Mouse (Mus musculus) naive thymus-derived CD4-positive, alpha-beta T cell, adult 2 months (primary cell): ENCODE data around the gene Ppfia4.

Experiments used
- DNase-seq: peaks from one replicate; pipeline ENCODE4 v3.0.0-alpha.2; 2011; ENCODE audit warnings: low read depth

Gene Ppfia4

DNA sequence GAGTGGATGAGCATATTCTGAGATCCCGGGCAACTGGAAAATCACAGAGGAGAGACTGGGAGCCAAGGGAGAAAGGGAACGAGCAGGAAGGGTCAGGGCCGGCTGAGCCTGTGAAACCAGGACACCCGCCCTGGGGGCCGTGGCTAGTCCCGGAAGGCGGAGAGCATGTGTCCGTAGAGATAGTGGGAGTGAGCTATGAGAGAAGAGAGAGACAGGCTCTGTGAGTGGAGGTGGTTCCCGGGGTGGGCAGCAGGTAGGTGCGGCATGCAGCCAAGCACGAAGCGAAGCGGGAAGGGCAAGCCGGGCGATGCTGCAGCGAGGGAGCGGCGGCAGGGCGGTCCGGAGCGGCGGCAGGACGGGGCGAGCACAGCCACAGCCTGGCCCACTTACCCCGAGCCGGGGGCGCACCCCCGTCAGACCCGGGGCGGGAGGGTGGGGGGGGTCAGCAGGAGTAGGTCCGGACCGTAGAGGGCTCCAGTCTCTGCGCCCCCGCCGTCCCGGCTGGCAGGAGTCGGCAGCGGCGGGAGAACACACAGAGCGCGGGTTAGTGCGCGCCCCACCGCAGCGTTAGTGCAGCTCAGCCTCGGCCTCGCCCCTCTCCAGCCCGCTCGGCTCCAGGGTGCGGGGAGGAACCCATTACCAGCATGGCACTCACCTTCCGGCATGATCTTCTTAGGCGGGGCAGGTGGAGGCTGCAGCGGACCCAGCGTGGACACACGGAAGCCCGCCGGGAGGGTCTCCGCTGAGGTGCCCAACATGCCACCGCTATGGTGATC is 33.9 kb downstream of the Ppfia4 start:
- no peak for DNase-seq

DNA sequence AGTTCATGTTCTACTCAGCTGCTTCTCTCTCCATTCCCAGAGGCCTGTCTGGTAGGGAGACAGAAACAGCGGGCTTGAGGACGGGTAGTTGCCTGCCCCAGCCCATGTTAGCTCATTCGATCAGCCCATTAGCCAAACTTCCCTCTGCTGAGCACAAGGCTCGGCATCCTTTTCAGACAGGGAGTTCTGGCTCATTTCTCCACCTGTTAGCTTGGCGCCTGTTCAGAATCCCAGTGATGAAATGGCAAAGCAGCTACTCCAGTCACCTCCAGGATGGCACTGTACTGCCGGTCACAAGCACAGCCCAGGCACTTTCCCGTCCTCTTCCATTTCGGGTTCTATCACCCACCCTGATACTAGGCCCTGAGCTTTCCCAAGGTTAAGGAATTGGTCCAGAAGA is 35.5 kb downstream of the Ppfia4 start:
- DNase-seq, result no peak

DNA sequence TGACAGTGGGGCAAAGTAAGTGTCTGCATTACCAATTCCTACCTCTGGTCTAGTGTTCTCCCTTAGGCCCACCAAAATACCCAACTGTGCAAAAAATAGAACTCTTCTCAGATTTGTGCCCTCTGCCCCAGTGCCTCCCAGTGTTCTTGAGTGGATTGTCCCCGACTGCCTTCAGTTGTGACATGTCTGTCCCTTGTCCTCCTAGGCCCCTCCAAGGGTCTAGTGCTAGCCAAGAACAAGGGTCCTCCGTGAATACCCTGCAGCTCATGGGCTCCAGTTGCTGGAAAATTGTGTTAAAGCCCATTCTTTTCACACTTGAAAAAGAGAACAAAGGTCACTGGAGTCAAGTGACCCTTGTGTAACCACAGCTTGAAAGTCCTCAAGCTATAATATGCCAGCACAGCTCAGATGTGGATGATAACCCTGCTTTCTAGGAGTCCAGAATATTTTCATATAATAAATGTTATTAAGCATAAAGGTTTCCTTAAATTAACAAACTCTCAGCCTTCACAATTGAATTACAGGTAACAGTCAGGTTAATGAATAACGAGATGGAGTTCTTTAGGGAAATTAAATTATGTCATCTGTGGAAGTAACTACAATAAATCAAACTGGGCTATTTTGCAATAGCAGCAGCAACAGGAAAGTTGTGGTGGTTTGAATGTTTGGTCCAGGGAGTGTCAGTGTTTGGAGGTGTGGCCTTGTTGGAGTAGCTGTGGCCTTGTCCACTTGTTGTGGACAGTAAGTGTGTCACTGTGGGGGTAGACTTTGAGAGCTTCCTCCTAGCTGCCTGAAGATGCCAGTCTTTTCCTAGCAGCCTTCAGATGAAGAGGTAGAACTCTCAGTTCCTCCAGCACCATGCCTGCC is 38.8 kb downstream of the Ppfia4 start:
- no peak for DNase-seq

DNA sequence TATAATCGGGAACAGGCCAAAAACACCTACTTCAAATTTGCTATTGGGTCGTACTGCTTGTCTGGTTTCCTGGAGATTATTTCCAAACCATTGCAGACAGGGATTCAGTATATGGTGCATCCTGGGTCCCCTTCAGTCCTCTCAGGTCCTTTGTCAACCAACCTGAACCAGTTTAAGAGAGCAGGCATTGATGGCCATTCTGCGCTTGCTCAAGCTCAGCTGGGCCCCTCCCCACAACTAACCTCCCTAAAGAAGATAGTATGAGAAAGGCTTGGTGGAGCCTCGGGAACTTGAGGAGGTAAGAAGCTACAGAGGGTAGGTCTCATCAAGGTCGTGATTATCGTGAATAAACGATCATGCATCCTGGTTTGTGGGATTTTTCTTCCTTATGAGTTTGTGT is 39.5 kb downstream of the Ppfia4 start:
- no peak for DNase-seq

DNA sequence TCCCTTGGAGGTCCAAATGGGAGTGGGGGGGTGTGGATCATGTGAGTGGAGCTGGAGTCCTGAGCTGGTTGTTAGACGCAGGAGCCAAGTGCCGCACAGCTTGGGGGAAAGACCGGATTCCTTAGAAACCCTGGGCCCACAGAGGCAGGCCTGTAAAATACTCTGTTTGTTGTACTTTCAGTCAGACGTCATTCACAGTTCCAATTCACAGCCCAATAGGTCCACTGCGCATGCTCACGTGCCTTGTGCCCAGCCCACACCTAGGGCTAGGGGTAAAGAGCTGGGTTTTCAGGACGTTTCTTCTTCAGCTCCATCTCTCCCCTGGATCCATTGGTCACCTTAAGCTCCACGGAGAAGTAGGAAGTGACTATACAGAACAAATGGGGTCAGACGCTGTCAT is 40.1 kb downstream of the Ppfia4 start:
- DNase-seq, result no peak

DNA sequence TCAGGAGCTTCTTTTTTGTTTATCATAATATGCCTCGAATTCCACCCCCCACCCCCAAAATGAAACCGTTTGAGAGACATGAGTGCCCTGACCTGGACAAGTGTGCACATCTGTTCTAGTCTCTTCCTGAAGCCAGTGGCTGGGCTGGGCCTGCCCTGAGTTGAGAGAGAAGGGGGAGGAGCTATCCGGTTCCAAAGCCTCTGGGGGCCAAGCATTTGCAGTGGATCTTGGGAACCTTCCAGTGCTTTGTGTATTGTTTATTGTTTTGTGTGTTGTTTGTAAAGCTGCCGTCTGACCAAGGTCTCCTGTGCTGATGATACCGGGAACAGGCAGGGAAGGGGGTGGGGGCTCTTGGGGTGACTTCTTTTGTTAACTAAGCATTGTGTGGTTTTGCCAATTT is 40.7 kb downstream of the Ppfia4 start:
- DNase-seq, result no peak

DNA sequence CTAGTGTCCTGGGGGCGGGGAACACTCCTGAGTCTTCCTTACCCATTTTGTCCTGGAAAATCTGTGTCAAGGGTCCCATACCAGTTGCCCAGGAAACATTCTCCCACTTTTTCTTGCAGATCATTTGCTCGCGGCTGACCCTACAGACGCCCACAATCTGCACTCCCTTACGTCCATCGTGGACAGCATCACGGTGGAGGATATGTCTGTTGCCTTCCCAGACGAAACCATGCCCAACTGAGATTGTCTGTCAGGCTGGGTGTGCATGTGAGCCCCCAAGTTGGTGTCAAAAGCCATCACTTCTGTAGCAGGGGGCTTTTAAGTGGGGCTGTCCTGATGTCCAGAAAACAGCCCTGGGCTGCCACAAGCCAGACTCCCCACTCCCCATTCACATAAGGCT is 41.2 kb downstream of the Ppfia4 start:
- no peak for DNase-seq

DNA sequence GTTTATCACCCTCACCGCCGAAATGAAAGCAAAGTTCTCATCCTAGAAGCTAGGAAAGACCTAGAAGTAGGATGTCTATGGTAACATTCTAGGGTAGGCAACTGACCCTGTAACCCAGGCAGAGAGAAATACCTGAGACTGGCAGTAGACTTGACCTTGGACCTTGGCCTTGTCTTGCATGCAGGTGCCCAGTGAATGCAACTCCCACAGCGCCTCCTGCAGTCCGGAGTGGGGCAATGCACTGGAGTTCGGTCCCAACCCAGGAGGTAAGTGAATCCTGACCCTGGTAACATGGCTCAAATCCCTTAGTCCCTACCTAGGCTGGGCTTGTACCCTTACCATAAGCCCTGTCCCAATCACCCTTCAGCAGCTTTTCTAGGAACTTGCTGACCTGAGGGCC is 41.8 kb downstream of the Ppfia4 start:
- DNase-seq, result no peak

DNA sequence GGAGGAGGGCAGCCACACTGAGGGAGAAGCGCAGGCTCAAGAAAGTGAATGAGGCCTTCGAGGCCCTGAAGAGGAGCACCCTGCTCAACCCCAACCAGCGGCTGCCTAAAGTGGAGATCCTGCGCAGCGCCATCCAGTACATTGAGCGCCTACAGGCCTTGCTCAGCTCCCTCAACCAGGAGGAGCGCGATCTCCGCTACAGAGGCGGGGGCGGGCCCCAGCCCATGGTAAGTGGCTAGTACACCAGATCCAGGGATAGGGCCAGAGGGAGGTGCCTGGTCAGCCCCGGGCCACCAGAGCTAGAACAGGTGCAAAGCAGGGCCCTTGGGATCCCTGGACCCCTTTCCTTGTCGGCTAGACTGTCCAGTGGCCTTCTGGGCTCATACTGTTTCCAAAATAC is 42.4 kb downstream of the Ppfia4 start:
- DNase-seq, result no peak

DNA sequence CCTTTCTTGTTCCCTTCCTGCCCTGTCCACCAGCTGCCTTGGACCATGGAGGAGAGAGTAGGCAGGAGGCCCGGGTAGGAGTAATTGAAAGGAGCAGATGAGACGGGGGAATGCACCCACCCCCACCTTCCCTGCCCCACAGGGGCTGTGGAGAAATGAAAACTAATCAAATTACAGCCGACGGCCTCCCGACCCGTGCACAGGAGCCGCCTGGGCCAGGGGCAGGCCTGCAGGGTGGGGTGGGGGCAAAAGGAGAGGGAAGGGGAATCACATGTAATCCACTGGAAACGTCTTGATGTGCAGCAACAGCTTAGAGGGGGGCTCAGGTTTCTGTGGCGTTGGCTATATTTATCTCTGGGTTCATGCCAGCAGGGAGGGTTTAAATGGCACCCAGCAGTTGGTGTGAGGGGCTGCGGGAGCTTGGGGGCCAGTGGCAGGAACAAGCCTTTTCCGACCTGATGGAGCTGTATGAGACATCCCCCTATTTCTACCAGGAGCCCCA is 43.1 kb downstream of the Ppfia4 start, which contains the start of gene Myog:
TSS of gene Myog (plus strand) at position 392 of the 502 bp plus-strand sequence.
- no peak for DNase-seq

DNA sequence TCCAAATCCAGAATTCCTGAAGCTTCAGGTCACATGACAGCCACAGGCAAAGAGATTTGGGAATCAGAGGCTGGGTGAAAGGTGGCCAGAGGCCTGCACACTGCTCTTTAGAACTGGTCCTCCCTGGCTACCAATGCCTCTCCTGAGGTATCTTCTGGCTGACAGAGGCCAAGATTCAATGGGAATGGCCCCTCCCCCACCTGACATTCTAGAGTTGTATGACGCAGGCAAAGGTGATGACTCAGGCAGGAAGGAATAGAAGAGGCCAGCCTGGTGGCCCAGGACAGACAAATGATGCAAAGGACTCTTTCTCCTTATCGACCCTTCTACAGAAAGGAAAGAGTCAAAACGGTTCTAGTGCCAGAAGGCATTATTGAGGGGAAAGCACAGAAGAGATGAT is 44.5 kb downstream of the Ppfia4 start:
- no peak for DNase-seq

DNA sequence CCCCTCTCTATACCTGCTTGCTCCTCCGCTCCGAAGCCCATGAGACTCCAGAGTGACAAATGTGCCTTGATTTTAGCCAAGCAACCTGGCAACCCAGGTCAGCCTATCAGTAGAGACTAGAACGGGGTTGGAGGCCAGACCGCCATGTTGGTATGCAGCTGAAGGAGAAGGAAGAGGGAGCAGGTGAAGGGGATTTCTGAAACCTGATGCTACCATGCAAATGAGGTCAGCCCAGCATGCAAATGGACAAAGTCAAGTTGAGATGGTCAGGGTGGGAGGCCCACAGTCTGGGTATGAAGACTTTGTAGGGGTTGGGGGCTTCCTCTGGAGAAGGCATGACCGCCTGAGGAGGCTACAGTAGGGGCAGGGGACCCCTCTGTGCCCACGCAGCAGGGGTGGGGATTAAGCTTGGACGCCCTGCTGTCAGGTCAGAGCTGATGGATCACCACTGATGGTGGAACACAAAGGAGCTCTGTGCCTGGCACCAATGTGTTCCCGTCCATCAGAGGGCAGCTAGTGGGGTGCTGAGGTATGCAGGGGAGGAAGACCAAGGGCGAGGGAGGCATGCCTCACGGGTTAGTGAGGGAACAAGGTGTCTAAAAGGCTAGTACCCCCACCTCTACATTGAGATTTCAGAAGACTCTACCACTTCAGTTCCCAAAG is 47.1 kb downstream of the Ppfia4 start:
- no peak for DNase-seq

DNA sequence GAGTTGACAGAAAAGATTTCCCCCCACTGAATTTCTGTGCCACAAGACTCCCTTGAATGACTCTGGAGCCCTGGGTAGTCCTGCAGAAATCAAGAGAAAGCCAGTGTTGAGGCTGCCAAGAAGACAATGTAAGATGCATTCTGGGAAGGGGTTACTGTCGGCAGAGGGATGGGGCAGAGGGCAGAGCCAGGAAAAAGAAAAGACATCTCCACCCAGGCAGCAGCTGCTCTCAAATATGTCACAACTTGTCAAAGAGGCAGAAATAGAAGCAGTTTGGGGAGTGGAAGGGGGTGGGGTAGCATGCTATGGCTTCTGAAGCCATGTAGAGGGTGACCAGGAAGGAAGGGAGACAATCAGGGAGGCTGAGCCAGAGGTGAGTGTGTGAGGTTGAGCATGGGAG is 49.6 kb downstream of the Ppfia4 start:
- no peak for DNase-seq

DNA sequence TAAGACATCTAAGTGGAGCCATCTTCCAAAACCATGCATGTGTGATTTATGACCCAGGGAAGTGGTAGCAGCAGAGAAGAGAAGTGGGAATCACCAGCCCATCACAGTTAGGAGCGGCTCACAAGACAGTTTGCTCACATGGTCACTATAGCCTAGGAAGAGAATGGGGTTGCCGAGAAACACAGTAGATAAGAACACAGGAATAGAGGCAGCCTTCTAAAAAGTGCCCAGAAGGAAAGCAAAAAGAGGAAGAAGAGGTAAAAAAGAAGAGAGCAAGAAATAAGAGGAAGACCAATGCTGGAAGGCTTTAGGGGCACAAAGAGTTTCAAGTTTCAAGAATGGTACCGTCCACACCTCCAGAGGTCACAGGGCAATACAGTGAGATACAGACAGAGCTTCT is 50.4 kb downstream of the Ppfia4 start:
- no peak for DNase-seq

DNA sequence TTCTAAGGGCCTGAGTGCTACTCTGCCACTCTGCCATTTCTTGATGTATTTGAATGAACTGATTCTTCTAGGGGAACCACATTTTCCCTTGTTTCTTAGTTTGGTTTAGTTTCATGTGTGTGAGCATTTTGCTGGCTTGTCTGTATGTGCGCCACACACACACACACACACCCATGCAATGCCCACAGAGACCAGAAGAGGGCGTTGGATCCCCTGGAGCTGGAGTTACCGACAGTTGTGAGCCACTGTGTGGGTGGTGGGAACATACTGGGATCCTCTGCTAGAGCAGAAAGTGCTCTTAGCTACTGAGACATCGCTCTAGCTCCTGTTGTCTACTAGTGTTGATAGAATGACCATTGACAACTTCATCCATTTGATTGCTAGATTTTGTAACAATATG is 51.2 kb downstream of the Ppfia4 start:
- no peak for DNase-seq

DNA sequence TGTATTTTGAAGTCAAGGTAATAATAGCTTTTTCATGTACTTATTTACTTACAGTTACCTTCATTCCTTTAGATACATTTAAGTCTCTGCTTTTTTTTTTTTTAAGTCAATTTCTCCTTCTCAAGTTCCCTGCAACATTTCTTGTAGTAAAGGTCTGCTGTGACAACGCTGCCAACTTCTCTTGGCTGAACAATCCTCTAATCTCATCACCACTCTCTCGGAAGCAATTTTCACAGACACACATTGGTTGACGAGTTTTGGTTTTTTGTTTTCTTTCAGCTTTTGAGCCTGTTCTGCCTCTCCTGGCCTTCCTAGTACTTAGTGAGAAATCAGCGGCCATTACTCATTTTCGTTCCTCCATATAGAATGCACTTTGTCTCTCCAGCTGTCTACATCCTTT is 52.6 kb downstream of the Ppfia4 start:
- DNase-seq, result no peak

DNA sequence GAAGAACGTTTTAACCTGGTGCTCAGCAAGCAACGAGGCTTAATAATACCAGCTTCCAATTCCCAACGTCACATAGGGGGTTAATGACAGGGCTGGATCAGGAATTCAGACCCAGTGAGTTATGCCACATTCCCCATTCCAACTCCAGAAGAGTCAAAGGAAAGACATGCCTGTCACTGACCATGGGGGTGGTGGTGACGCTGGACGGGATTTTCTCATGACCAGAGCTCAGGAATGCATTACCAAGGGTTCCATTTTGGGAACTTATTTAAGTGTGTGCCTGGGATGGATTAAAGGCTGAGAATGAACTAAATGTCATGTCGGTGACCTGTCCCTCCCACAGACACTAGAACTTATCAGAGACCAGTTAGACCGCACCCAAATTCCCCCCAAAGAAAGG is 55.9 kb downstream of the Ppfia4 start:
- DNase-seq, result no peak

DNA sequence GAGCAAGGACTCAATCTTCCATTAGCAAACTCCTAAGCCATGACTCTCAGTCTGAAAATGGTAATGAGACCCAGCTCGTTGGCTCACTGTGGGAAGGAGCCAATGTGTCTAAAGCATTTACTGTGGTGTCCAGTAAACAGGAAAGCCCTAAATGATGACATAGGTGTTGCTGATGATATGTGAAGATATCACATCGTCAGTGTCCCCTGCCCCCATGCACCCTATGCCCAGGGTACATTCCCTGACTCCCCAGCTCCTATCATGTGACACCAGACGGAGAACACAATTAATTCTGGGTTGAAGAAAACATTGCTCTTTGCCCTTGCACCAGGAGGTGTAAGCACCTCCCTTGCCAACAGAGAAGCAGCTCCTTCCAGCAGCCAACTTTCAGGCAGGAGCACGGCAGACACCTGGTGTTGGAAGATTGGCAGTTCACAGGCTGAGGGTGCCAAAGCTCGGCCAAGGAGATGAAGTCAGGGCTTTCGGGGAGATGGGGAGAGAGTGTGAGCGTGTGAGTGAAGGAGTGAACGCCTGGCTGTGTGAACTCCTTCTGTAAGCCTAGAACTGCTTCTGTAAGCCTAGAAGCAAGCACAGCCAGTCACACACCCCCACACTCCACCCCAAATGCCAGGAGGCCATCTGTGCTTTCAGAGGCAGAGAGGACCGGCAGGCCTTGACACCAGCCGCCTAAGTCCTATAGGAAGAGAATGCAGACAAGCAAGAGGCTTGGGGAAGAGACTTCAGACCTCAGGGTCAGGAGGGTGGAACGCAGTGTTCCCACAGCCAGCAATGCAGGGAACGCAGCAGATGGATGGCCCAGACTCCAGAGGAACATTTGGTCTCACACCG is 56.9 kb downstream of the Ppfia4 start:
- DNase-seq, result no peak

DNA sequence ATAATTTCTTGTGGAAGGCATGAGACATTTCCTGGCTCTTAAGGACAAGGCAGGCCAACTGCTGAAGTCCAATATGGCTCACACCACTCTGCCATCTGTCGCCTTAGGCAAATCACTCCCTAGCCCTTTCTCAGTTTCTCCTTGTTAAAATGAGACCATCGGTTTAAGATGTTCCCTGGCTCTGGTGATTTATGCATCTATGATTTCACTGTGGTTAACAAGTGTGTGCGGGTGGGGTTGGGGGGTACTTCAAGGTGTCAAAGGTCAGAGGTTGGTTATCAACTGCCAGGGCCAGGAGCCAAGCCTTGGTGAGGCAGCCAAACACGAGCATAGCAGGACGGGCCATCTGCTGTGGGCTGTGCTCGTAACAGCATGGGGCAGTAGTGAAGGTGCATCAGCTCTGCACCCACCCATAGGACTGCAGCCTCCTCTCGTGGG is 58.2 kb downstream of the Ppfia4 start:
- DNase-seq, result no peak

DNA sequence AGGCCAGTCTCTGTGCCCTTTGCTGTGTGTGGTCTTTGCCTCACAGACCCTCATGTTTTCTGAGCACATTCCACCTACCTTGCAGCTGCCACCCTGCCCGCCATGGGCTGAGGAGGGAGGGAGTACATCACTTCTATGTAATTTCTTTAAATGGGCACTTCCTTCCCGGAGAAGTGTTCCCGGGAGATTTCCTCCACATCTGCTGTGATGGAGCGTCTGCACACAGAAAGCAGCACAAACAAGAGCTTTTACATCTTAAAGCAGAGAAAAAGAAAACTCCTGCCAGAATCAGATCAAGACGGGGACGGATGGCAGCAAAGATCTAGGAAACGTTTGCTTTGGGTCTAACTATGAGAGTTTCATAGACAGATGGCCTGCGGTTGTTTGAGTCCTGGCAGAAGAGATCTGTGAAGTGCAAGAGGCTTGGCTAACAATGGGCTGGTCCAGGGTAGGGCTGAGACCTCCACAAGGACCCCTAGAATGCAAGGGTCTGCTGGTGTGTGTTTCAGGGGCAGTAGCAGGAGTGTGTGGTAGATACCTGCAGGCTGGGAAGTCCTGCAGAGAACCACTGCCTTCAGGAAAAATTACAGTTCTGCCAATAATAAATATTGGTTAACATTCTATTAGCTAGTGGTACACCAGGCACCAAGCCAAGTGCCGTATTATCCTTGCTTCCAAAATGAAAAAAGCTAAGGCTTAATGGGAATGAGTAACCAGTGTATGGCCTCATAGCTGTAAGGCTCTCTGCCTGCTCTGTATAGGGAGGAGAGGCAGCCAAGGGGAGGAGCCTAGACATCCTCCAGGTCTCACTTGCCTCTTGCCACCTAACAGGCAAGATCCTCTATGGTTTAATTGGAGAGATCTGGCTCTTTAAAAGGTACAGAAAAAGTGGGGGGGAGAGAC is 59.0 kb downstream of the Ppfia4 start:
- no peak for DNase-seq
